Mouse (Mus musculus) limb, embryonic 10.5 days (tissue): ENCODE measurements around the gene Cyp2f2. TPM values are rescaled to one million over a fixed set of nuclear protein-coding genes. Genes with fewer than 3 reads are reported as not detected.

Experiments used
- DNase-seq: peaks from one replicate; pipeline ENCODE4 v3.0.0-alpha.2; 2017; ENCODE audit warnings: low spot score
- H3K27ac ChIP-seq: fragments of 300-500 bp; sonication (generic); 2 replicates; pipeline ENCODE4 v1.5.1; 2016; ENCODE audit warnings: mild to moderate bottlenecking
- H3K27me3 ChIP-seq: fragments of 300-500 bp; sonication (generic); 2 replicates; pipeline ENCODE4 v1.6.1; 2016; ENCODE audit warnings: low read depth, mild to moderate bottlenecking; ENCODE audit not compliant: poor library complexity, severe bottlenecking
- H3K36me3 ChIP-seq: fragments of 300-500 bp; sonication (generic); 2 replicates; pipeline ENCODE4 v1.6.1; 2016; ENCODE audit warnings: mild to moderate bottlenecking, moderate library complexity
- H3K4me1 ChIP-seq: fragments of 300-500 bp; sonication (generic); 2 replicates; pipeline ENCODE4 v1.6.1; 2016
- H3K4me3 ChIP-seq: fragments of 300-500 bp; sonication (generic); 2 replicates; pipeline ENCODE4 v1.5.1; 2016; ENCODE audit warnings: mild to moderate bottlenecking, moderate library complexity
- H3K9me3 ChIP-seq: fragments of 300-500 bp; sonication (generic); replicated peaks from 2 replicates; pipeline ENCODE4 v1.6.1; 2016; ENCODE audit warnings: mild to moderate bottlenecking
- WGBS: fragments of 180-500 bp; shearing (Covaris S2); methylation state at CpG from one replicate; pipeline ENCODE4 v1.1.7; 2016; 5-methylcytosine and 5-hydroxymethylcytosine counted together
- polyA plus RNA-seq: library from polyadenylated mRNA; unstranded; fragments of >200 nt; fragmentation: Nextera tagmentation; extraction: Ambion mirVana; gene quantifications from 2 replicates; pipeline ENCODE4 v1.2.1, GENCODE M21; 2016

Gene Cyp2f2
- polyA plus RNA-seq, 1 experiment from 2014 or later, result not detected

- 54% methylated on average over 3 of the region's 3 CpGs for WGBS
Measured at GRCm38 (mm10) chr7:27128162-27128561, 8.5 kb downstream of the Cyp2f2 start.

GRCm38 (mm10) chr7:27128946-27129345 is 9.2 kb downstream of the Cyp2f2 start:
- Histone ChIP-seq H3K27ac (no peak overlapping the region), H3K4me1 (no peaks in the 10 kb centered on the region), H3K36me3 (no peaks in the 10 kb centered on the region), H3K9me3 (no peaks in the 10 kb centered on the region), H3K27me3 (no peaks in the 10 kb centered on the region), H3K4me3 (no peak overlapping the region)
- WGBS, result 90% methylated on average over 13 of the region's 13 CpGs
- no peak for DNase-seq

More at GRCm38 (mm10) chr7:27128162-27128561, 8.5 kb downstream of the Cyp2f2 start:
- no peak for DNase-seq
- Histone ChIP-seq H3K27ac (no peak overlapping the region), H3K9me3 (no peaks in the 10 kb centered on the region), H3K36me3 (no peaks in the 10 kb centered on the region), H3K4me3 (no peak overlapping the region), H3K27me3 (no peaks in the 10 kb centered on the region), H3K4me1 (no peaks in the 10 kb centered on the region)

GRCm38 (mm10) chr7:27129811-27130210 is 10.1 kb downstream of the Cyp2f2 start:
- H3K4me1 ChIP-seq, result no peaks in the 10 kb centered on the region
- H3K36me3 ChIP-seq, result no peaks in the 10 kb centered on the region
- no peak overlapping the region for H3K4me3 ChIP-seq
- no peak overlapping the region for H3K27ac ChIP-seq
- 87% methylated on average over 12 of the region's 12 CpGs for WGBS
- H3K27me3 ChIP-seq, result no peaks in the 10 kb centered on the region
- no peak for DNase-seq
- no peaks in the 10 kb centered on the region for H3K9me3 ChIP-seq

GRCm38 (mm10) chr7:27130521-27131370 is 11.0 kb downstream of the Cyp2f2 start:
- Histone ChIP-seq H3K9me3 (no peaks in the 10 kb centered on the region), H3K4me1 (no peaks in the 10 kb centered on the region), H3K27ac (no peak overlapping the region), H3K4me3 (no peak overlapping the region), H3K27me3 (no peaks in the 10 kb centered on the region), H3K36me3 (no peaks in the 10 kb centered on the region)
- DNase-seq, result no peak
- 84% methylated on average over 22 of the region's 22 CpGs for WGBS

GRCm38 (mm10) chr7:27131387-27131786 is 11.7 kb downstream of the Cyp2f2 start:
- Histone ChIP-seq H3K36me3 (no peaks in the 10 kb centered on the region), H3K4me3 (no peak overlapping the region), H3K27me3 (no peaks in the 10 kb centered on the region), H3K4me1 (no peaks in the 10 kb centered on the region), H3K27ac (no peak overlapping the region), H3K9me3 (no peaks in the 10 kb centered on the region)
- 69% methylated on average over 2 of the region's 2 CpGs for WGBS
- no peak for DNase-seq

- Histone ChIP-seq H3K9me3 (no peaks in the 10 kb centered on the region), H3K4me3 (no peak overlapping the region), H3K36me3 (no peaks in the 10 kb centered on the region), H3K4me1 (no peaks in the 10 kb centered on the region), H3K27ac (no peak overlapping the region), H3K27me3 (no peaks in the 10 kb centered on the region)
- 17% methylated on average over 10 of the region's 10 CpGs for WGBS
- peak; percentile 75 for DNase-seq
Measured at GRCm38 (mm10) chr7:27132588-27132987, 12.9 kb downstream of the Cyp2f2 start.

GRCm38 (mm10) chr7:27133156-27133555 is 13.4 kb downstream of the Cyp2f2 start:
- no peak overlapping the region for H3K4me3 ChIP-seq
- H3K27ac ChIP-seq, result no peak overlapping the region
- no peaks in the 10 kb centered on the region for H3K9me3 ChIP-seq
- DNase-seq, result no peak
- H3K27me3 ChIP-seq, result no peaks in the 10 kb centered on the region
- no peaks in the 10 kb centered on the region for H3K36me3 ChIP-seq
- WGBS, result 81% methylated on average over 12 of the region's 12 CpGs
- H3K4me1 ChIP-seq, result no peaks in the 10 kb centered on the region

DNA sequence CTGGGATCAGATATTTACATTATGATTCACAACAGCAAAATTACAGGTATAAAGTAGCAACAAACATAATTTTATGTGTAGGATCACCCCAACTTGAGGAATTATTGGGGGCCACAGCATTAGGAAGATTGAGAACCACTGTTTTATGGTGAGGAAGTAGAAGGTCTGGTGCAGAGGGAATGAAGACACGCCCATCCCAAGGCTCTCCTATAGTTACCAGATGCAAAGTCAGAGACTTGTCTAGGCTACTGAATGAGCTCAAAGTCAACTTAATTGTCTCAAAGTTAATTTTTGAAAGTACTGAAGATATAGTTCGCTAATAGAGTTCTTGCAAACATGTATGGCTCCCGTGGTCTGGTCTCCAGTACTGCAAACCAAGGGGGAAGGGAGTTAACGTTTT is 14.0 kb downstream of the Cyp2f2 start:
- 86% methylated on average over 4 of the region's 4 CpGs for WGBS
- H3K4me3 ChIP-seq, result no peak overlapping the region

DNA sequence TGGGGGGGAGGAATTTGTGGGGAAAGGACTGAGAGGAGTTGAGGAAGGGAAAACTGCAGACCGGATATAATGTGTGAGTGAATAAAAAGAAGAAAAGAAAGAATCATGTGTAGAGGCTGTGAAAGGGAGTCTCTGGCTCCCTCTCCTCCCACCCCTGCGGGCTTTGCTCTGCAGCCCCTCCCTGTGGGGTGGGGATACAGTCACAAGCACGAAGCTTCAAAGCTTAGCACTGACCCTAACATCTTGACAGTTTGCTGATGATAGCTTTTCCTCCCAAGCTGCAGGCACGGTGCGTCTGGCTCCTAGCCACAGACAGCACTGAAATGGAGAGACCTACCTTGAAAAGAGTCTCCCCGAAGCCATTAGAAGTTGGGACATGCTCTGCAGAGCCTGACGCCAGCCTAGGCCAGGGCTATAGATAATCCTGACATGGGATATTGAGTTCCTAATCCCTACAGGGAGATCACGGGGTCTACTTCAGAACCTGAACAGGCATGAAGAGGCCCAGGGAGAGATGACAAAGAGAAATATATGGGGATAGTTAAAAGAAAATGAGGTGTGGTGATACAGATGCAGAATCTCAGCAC is 16.8 kb downstream of the Cyp2f2 start:
- 65% methylated on average over 8 of the region's 8 CpGs for WGBS
- Histone ChIP-seq H3K27ac (no peak overlapping the region), H3K4me3 (no peak overlapping the region), H3K36me3 (no peaks in the 10 kb centered on the region), H3K4me1 (no peaks in the 10 kb centered on the region), H3K27me3 (no peaks in the 10 kb centered on the region), H3K9me3 (no peaks in the 10 kb centered on the region)
- DNase-seq, result no peak

More for the DNA sequence above, 14.0 kb downstream of the Cyp2f2 start:
- Histone ChIP-seq H3K4me1 (no peaks in the 10 kb centered on the region), H3K27ac (no peak overlapping the region), H3K9me3 (no peaks in the 10 kb centered on the region), H3K36me3 (no peaks in the 10 kb centered on the region), H3K27me3 (no peaks in the 10 kb centered on the region)
- DNase-seq, result no peak

GRCm38 (mm10) chr7:27153205-27153764 is 33.6 kb downstream of the Cyp2f2 start, which contains the start of gene Cyp2t4:
Gene Cyp2t4 (plus strand): TSS chr7:27153714.
- DNase-seq, result no peak
- H3K4me1 ChIP-seq, result no peaks in the 10 kb centered on the region
- H3K27ac ChIP-seq, result no peak within 1 kb of the TSS
- H3K4me3 ChIP-seq, result no peak within 1 kb of the TSS
- 84% methylated on average over 10 of the region's 10 CpGs for WGBS
- H3K27me3 ChIP-seq, result no peaks in the 10 kb centered on the region
- peaks cover 19% of the 10 kb centered on the region for H3K36me3 ChIP-seq
- no peaks in the 10 kb centered on the region for H3K9me3 ChIP-seq

DNA sequence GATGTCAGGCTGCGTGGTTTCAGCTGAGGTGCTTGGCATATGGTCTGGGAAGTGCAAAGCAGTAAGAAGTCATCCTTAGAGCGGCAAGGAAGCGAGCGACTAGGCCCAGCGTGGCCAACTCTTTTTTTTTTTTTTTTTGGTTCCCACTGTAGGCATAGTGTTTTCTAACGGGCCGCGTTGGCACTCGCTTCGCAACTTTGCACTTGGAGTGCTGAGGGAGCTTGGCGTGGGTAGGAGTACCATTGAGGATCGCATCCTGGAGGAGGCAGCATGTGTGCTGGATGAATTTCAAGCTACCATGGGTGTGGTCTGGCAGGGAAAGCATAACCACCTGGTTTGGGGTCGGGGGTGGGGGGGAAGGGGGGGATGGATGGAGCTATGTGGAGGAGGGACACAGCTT is 36.3 kb downstream of the Cyp2f2 start:
- Histone ChIP-seq H3K4me3 (no peak overlapping the region), H3K36me3 (peaks cover 45% of the 10 kb centered on the region), H3K27ac (no peak overlapping the region), H3K9me3 (no peaks in the 10 kb centered on the region), H3K27me3 (no peaks in the 10 kb centered on the region), H3K4me1 (peaks cover 5% of the 10 kb centered on the region; the same call in 1 of the 2 replicates)
- 80% methylated on average over 13 of the region's 13 CpGs for WGBS
- DNase-seq, result no peak

DNA sequence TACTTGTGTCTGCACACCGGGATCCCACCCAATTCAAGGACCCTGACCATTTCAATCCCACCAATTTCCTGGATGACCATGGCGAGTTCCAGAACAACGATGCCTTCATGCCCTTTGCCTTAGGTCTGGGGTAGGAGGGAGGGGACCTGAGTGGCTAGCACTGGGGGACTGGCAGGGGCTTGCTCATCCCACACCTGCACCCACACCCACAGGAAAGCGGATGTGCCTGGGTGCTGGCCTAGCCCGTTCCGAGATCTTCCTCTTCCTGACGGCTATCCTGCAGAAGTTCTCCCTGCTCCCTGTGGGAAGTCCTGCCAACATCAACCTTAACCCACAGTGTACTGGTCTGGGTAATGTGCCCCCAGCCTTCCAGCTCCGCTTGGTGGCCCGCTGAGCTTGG is 38.5 kb downstream of the Cyp2f2 start:
- peaks cover 18% of the 10 kb centered on the region; the same call in 1 of the 2 replicates for H3K4me1 ChIP-seq
- H3K9me3 ChIP-seq, result no peaks in the 10 kb centered on the region
- no peak overlapping the region for H3K4me3 ChIP-seq
- H3K27me3 ChIP-seq, result no peaks in the 10 kb centered on the region
- no peak for DNase-seq
- peaks cover 66% of the 10 kb centered on the region for H3K36me3 ChIP-seq
- H3K27ac ChIP-seq, result no peak overlapping the region
- WGBS, result 96% methylated on average over 9 of the region's 9 CpGs

GRCm38 (mm10) chr7:27159256-27159655 is 39.5 kb downstream of the Cyp2f2 start:
- H3K27me3 ChIP-seq, result no peaks in the 10 kb centered on the region
- H3K27ac ChIP-seq, result no peak overlapping the region
- no peak overlapping the region for H3K4me3 ChIP-seq
- WGBS, result 93% methylated on average over 6 of the region's 6 CpGs
- H3K9me3 ChIP-seq, result no peaks in the 10 kb centered on the region
- DNase-seq, result no peak
- peaks cover 77% of the 10 kb centered on the region for H3K36me3 ChIP-seq
- peaks cover 29% of the 10 kb centered on the region for H3K4me1 ChIP-seq
